12 mouse cellular contexts compared by ENCODE assay signal in genomic region chr14:29334216-29334615, GRCm38 (mm10).
"Had no signal": no experiment of that assay in that cellular context is flagged by ENCODE, and none has a peak within 500 bp of the region (broad histone marks: within the 10 kb centered on the region; RNA-seq: fewer than 3 reads in every experiment).

No protein-coding gene starts in this region.

- H3K4me1 ChIP-seq: limb, embryonic 12.5 days; midbrain, embryonic 13.5 days; neural tube, embryonic 12.5 days had no signal

- H3K27ac ChIP-seq: layer of hippocampus, adult 2 months; limb, embryonic 12.5 days; liver, embryonic 14.5 days; midbrain, embryonic 13.5 days; neural tube, embryonic 12.5 days had no signal

- H3K9ac ChIP-seq: limb, embryonic 12.5 days; liver, embryonic 14.5 days; midbrain, embryonic 13.5 days; neural tube, embryonic 12.5 days had no signal

- H3K36me3 ChIP-seq: limb, embryonic 12.5 days; midbrain, embryonic 13.5 days; neural tube, embryonic 12.5 days had no signal

- H3K27me3 ChIP-seq: limb, embryonic 12.5 days; midbrain, embryonic 13.5 days; neural tube, embryonic 12.5 days had no signal

- DNase-seq: kidney, adult 8-10 months; kidney, postnatal 25 days; liver; lung, adult 18-20 months; thymus, adult 18-20 months; thymus, postnatal 25 days had no signal

- H3K4me3 ChIP-seq: layer of hippocampus, adult 2 months; limb, embryonic 12.5 days; midbrain, embryonic 13.5 days; myocyte; neural tube, embryonic 12.5 days had no signal
